Mouse (Mus musculus) left cerebral cortex, adult 2 months (tissue): ENCODE data around the gene Klhl29. TPM values are rescaled to one million over a fixed set of nuclear protein-coding genes. Genes with fewer than 3 reads are reported as not detected.

ENCODE experiments used
- DNase-seq, 2 experiments: peaks; one replicate each; pipeline ENCODE4 v3.0.0; 2021 to 2022; ENCODE audit warnings: low spot score in 2 of 2, mixed read lengths in 1 of 2; ENCODE audit errors: extremely low spot score in 1 of 2
- H3K27ac ChIP-seq: fragments of 200-600 bp; 2 replicates; pipeline ENCODE4 v1.8.1; 2022
- H3K4me3 ChIP-seq: fragments of 200-600 bp; 2 replicates; pipeline ENCODE4 v1.8.1; 2022
- CTCF ChIP-seq: fragments of 200-600 bp; IDR thresholded peaks from 2 replicates; pipeline ENCODE4 v1.8.1; 2022; ENCODE audit warnings: antibody characterized with exemption, mild to moderate bottlenecking, moderate library complexity
- intact Hi-C: fragments of 180-260 bp; cut with DNase I; formaldehyde crosslinking; loops from one replicate; pipeline ENCODE4 v1.15.1; 2025
- total RNA-seq, 2 experiments: library from RNA; stranded (reverse); gene quantifications; 2 replicates each; pipeline ENCODE4 v1.2.3; 2021

The Klhl29 gene
- total RNA-seq, 2 experiments from 2014 or later = 43.2 to 44.3 TPM

DNA sequence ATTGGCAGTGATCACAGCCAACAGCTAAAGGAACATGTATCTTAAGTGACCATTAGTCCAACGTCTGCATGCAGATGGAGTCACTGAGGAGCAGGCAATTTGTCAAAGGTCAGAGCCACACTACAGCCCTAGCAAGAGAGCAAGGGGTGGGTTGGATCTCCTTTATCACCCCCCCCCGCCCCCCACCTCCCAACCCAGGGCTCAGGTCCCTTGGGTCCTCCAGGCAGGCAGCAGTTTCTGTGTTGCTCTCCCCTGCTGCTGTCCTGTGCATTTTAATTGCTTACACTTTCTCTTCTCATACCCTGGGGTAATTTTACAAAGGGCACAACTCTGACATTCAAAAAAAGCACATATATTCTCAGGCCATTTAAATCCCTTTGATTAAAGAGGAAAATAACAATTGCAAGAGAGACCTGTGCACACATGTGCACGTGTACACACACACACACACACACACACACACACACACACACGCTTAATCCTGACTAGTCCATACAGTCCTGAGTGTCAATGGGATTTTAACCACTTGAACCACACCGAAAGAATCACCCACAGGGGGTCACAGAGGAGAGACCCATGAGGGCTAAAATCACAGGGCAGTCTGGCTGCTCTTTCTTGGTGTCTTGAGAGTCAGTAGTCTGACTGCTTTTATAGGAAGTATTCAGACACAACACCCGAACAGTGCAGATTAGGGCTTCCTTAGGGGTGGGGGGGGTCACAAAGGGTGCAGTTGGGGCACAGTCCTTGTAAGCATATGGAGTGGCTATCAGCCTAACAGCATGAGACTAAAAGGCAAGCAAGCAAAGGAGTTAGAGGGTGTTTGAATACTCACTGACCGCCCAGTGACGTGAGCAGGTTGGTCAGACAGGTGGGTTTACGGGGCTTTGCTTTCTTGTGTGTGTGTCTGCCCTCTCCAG, 108.0 kb downstream of the Klhl29 start:
- intact Hi-C loops = loop anchor here (2.0 kb wide), 1 partner anchor 111 kb away; no protein-coding TSS in a partner anchor
- H3K4me3 ChIP-seq = no peak overlapping the region
- no peak for DNase-seq
- no peak for TF ChIP-seq CTCF
- peak overlapping the region; percentile 92 for H3K27ac ChIP-seq

DNA sequence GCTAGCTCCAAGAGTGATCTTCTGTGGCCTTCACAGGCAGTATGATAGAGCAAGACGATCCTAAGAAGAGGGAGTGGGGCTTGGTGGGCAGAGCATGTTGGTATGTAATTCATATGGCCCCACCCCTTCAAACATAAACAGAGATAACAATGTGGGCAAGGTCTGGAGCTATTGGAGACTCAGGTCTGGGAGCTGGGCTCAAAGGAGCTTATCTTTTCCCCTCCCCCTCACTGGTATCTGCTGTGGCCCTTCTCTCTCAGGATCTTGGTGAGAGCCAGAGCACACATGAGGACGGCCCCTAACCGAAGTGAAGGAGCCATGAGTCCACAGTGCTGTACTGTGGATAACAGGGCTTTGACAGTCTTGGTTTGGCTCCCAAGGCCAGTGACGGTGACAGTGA, 108.7 kb downstream of the Klhl29 start:
- peak overlapping the region; percentile 92 for H3K27ac ChIP-seq
- no peak for DNase-seq
- no peak overlapping the region for H3K4me3 ChIP-seq
- intact Hi-C loops = no loop called here
- TF ChIP-seq CTCF = no peak

DNA sequence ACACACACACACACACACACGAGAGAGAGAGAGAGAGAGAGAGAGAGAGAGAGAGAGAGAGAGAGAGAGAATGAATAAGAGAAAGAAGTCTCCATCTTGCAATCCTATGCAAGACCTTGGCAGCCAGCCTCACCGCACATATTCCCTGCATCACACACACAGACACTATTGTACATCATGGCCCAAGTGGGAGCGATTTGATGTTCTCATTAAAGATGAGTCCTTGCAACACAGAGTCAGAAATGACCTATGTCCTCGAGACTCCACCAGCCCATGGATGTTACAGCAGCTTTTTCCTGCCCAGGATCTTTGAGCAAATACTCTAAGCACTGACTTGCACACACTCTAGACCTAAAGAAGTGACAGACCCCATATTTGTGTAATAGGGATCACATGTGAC, 114.0 kb downstream of the Klhl29 start:
- H3K4me3 ChIP-seq = no peak overlapping the region
- no peak for TF ChIP-seq CTCF
- no peak for DNase-seq
- H3K27ac ChIP-seq = no peak overlapping the region
- intact Hi-C loops = no loop called here

DNA sequence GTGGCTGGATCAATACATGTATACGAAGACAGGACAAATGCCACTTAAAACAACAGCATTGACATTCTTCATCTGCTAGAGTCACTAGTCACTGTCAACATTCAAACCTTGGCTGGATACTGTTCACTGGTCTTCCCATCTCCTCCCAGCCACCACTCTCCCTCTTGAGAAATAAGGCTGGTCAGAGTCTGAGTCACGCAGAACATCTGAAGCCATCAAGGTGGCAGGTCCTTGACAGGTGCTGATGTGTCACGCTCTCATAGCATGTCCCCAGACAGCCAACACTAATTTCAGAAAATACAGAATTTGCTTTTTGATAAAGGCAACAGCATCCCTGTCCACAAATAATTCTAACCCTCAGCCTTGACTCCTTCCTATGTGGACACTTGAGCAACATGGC, 116.7 kb downstream of the Klhl29 start:
- intact Hi-C loops = no loop called here
- no peak for DNase-seq
- Histone ChIP-seq H3K4me3 (no peak overlapping the region), H3K27ac (no peak overlapping the region)
- TF ChIP-seq CTCF = no peak

DNA sequence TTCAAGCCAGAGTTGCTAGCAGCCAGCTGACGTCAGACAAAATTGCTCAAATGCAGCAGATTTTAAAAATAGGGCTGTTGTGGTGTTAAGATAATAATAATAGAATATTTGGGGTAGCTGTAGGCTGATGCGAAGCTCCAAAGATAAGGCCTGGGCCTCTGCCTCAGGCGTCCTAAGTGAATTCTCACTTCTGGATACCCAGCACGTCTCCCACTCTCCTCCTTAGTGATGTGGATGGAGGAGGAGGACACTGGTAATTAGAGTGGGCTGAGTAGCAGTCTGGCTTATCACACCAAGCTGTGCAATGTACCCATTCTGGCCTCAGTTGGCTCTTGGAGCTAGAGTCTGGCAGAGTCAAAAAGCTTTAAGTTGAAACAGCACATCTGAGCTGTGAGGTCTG, 118.3 kb downstream of the Klhl29 start:
- no peak for DNase-seq
- intact Hi-C loops = no loop called here
- H3K27ac ChIP-seq = no peak overlapping the region
- TF ChIP-seq CTCF = no peak
- H3K4me3 ChIP-seq = no peak overlapping the region

DNA sequence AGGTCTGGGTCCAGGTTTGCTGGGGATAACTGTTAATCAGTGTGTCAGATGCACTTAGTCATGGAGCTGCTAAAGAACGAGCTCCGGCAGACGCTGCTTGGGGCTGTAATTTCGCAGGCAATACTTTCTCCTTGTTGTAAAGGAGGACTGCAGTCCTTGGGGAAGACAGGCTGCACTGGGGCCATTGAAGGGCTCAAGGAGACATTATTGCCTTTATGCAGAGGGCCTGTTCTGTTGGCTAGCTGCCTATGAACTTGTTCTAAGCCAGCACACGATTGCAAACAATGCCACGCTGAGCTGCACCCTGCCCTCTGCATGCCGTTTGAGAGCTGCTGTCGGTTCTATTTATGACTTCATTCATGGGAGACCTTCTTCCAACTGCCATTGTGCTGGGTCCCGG, 120.4 kb downstream of the Klhl29 start:
- Histone ChIP-seq H3K4me3 (no peak overlapping the region), H3K27ac (peak overlapping the region; percentile 64)
- no peak for TF ChIP-seq CTCF
- intact Hi-C loops = no loop called here
- no peak for DNase-seq

DNA sequence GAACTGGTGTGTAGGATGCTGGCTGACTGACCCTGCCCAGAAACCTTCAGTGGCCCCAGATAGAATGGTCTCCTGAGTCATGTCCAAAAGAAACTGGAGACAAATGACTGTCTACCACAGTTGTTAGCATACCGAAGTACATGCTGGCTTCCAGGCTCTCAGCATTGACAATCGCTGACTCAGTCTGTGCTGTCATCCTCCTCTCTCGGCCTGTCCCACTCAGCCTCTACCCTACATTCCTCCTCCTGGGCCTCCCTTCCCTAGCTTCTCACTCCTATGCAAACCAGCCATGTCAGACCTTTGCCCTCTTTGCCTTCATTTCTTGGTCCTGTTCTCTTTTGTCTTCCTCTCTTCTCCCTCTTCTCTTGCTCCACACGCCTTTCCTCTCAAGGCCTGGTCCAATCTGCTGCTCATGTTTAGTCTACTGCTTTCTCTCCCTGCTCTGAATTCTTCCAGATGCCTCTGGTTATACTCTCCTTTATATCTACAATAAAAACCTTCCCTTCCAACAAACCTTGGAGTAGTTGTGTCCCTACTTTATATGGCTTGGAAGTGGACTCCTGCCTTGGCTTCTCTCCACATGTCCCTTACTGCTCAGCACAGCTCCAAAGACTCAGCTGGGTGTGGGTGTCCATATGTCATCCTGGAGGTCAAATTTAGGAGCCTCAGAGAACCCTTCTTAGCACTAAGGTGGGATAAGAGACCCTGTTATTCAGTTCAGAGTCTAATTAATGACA, 121.1 kb downstream of the Klhl29 start:
- H3K27ac ChIP-seq = peak overlapping the region; percentile 64
- intact Hi-C loops = no loop called here
- no peak for TF ChIP-seq CTCF

DNA sequence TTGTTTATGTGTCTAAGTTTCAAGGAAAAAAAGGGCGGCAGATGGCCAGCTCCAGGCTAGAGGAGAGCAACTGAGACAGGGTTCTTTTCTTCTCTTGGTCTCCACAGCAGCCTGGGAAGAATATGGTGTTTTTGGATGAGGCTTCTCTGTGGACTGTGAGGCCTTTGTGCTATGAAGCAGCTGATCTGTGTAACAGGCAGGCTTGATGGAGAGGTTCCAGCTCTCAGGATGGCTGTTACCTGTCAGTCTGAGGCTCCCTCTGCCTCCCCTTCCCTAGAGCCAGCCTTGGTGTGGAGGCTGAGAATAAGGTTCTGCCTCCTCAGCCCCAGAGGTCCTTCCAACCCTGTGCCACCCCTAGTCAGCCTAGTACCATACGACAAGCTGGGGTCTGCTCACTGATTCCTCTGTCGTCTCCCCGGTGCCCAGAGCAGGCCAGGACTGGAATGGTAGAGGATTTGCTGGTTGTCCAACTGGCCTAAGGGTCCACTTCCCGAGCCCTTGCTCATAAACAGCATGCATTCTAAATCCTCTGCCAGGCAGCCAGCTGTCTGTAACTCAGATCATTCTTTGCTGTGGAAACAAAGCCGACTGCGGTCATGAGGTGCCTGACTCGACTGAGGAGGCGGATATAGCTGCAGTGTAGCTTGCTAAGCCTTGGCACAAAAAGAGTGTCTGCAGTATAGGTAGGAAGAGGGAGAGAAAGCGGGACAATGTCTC, 122.0 kb downstream of the Klhl29 start:
- TF ChIP-seq CTCF = no peak

More for the DNA sequence above, 121.1 kb downstream of the Klhl29 start:
- no peak for DNase-seq
- H3K4me3 ChIP-seq = no peak overlapping the region

DNA sequence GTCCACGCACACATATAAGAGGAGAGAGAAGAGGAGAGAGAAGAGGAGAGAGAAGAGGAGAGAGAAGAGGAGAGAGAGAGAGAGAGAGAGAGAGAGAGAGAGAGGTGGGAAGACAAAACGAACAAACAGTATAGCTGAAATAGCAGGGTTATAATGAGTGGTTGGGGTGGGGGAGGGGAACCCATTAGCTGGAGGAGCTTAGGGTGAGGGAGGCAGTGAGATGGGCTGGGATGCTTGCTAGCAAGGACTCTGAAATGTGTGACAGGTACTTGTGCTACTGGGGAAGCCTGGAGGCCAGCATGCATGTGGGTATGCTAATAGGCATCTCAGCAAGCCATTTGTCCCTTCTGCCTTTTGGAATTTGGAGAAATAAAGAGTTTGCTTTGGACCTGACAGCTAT, 122.9 kb downstream of the Klhl29 start:
- Histone ChIP-seq H3K27ac (0 out of 2 replicates have a peak overlapping the region, but pooled peaks have one; percentile 6), H3K4me3 (no peak overlapping the region)
- intact Hi-C loops = no loop called here
- DNase-seq = no peak
- no peak for TF ChIP-seq CTCF

More for the DNA sequence above, 122.0 kb downstream of the Klhl29 start:
- no peak overlapping the region for H3K4me3 ChIP-seq
- no peak for DNase-seq
- intact Hi-C loops = no loop called here
- peak overlapping the region; percentile 64 for H3K27ac ChIP-seq

DNA sequence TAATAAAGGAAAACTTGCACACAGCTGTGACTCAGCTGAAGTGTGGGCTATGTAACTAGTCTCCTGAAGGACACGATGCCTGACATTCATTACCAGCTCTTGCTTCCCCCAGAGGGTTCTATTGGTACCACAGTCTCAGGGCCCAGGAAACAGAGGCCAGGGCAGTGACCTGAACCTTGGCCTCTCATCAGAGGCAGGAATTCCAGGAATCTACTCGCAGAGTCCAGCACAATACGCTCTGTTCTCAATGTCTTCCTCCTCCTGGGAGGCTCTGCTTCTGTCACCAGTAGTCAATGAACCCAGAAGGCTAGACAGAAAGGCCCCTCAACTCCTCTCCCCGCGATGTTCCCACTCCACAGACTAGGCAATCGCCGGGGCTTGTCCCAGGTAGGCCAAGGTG, 125.4 kb downstream of the Klhl29 start:
- intact Hi-C loops = no loop called here
- TF ChIP-seq CTCF = peak; percentile 11; the same call in 1 of the 2 replicates
- no peak for DNase-seq
- Histone ChIP-seq H3K4me3 (no peak overlapping the region), H3K27ac (no peak overlapping the region)

DNA sequence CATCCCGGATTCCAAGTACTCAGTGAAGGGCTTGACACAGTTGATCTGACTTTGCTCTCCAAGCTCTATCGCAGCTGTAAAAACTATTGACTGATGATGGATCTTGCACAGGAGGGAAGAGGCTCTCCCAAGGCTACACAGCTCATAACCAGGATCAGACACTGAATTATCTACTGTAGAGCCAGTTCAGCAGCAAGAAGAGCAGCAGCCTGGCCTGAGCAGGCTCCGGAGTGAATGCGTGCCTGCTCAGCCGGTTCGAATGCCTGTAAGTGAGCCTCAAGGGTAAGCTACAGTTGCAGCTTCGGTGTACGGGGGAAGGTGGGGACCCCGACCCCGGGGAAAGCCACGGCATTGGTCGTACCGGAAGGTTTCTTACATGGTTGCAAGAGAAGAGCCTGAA, 126.4 kb downstream of the Klhl29 start:
- intact Hi-C loops = loop anchor here (5.0 to 10.0 kb wide), 2 partner anchors 37 to 126 kb away; partner anchors contain the start of gene Klhl29
- Histone ChIP-seq H3K4me3 (no peak overlapping the region), H3K27ac (no peak overlapping the region)
- no peak for DNase-seq
- TF ChIP-seq CTCF = no peak
